Mouse (Mus musculus) forebrain, embryonic 14.5 days (tissue): ENCODE results near the gene Trim8. TPM values are rescaled to one million over a fixed set of nuclear protein-coding genes. Genes with fewer than 3 reads are reported as not detected.

Experiments used
- ATAC-seq: fragments of 200-750 bp; cut with Nextera tagmentation; 2 replicates; pipeline ENCODE4 v1.8.0; 2017; ENCODE audit warnings: mild to moderate bottlenecking, moderate library complexity
- DNase-seq: peaks from one replicate; pipeline ENCODE4 v3.0.0-alpha.2; 2015; ENCODE audit warnings: low spot score
- H3K27ac ChIP-seq: fragments of 300-500 bp; sonication (generic); 2 replicates; pipeline ENCODE4 v1.5.1; 2014; ENCODE audit warnings: low read depth, mild to moderate bottlenecking, control low read depth, low read length, moderate library complexity
- H3K27me3 ChIP-seq: fragments of 300-500 bp; sonication (generic); replicated peaks from 2 replicates; pipeline ENCODE4 v1.6.1; 2014; ENCODE audit warnings: low read length, control low read depth, mixed read lengths; ENCODE audit not compliant: control insufficient read depth, insufficient read depth
- H3K36me3 ChIP-seq: fragments of 300-500 bp; sonication (generic); 2 replicates; pipeline ENCODE4 v1.6.1; 2014; ENCODE audit warnings: low read length, control low read depth; ENCODE audit not compliant: control insufficient read depth, insufficient read depth
- H3K4me1 ChIP-seq: fragments of 300-500 bp; sonication (generic); 2 replicates; pipeline ENCODE4 v1.6.1; 2014; ENCODE audit warnings: antibody characterized with exemption, low read length, control low read depth; ENCODE audit not compliant: control insufficient read depth, insufficient read depth
- H3K4me2 ChIP-seq: fragments of 300-500 bp; sonication (generic); 2 replicates; pipeline ENCODE4 v1.6.1; 2014; ENCODE audit warnings: mild to moderate bottlenecking, control low read depth, low read length
- H3K4me3 ChIP-seq: fragments of 300-500 bp; sonication (generic); 2 replicates; pipeline ENCODE4 v1.5.1; 2014; ENCODE audit warnings: low read depth, low read length, control low read depth
- H3K9ac ChIP-seq: fragments of 300-500 bp; sonication (generic); 2 replicates; pipeline ENCODE4 v1.6.1; 2014; ENCODE audit warnings: mild to moderate bottlenecking, low read length, control low read depth, moderate library complexity
- H3K9me3 ChIP-seq: fragments of 300-500 bp; sonication (generic); replicated peaks from 2 replicates; pipeline ENCODE4 v1.6.1; 2016; ENCODE audit warnings: low read length, control low read depth, mixed read lengths; ENCODE audit not compliant: control insufficient read depth
- WGBS: fragments of 180-500 bp; shearing (Covaris S2); extraction: QIAGEN DNeasy Blood & Tissue Kit; methylation state at CpG from one replicate; pipeline ENCODE4 v1.1.7; 2014; 5-methylcytosine and 5-hydroxymethylcytosine counted together
- polyA plus RNA-seq: library from polyadenylated mRNA; unstranded; fragments of >200 nt; fragmentation: Nextera tagmentation; extraction: Ambion mirVana; gene quantifications from 2 replicates; pipeline ENCODE4 v1.2.1, GENCODE M21; 2014

Gene Trim8
- 23.0 and 24.8 TPM in 2 replicates for polyA plus RNA-seq

DNA sequence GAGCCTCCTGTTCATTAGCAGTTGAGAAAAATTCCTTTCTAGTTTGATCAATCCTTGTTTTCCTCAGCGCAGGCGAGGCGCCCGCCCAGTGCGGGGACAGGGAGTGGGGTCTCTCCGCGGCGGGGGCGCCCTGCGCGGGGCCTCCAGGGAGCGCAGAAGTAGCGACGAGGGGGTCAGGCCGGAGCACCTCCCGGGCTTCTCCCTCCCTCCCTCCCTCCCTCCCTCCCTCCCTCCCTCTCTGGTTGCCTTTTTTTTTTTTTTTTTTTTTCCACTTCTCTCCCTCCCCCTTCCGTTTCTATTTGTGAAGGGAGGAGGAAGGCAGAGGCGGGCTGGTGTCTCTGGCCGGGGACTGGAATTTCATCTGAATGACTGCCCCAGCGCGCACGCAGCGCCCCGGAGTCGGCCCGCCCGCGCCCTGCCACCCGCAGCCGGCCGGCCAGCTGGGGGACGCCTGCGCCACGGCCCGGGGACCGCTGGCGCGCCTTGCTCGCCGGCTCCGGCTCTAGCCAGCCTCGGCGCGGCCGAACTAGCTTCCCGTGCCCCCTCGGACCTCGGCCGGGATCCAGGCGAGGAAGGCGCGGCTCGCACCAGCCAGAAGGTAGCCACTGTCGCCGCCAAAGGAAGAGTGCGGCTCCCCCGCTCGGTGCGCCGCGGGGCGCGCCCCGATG lies at the start of gene Trim8:
TSS of gene Trim8 (plus strand) at position 302 of the 668 bp plus-strand sequence.
- 0% methylated on average over 42 of the region's 64 CpGs for WGBS
- Histone ChIP-seq H3K9ac (peak within 1 kb of the TSS; percentile 98), H3K27ac (peak within 1 kb of the TSS; percentile 100), H3K9me3 (no peaks in the 10 kb centered on the region), H3K4me2 (peak within 1 kb of the TSS; percentile 96), H3K4me3 (peak within 1 kb of the TSS; percentile 96), H3K4me1 (peaks cover 24% of the 10 kb centered on the region), H3K27me3 (no peaks in the 10 kb centered on the region), H3K36me3 (peaks cover 17% of the 10 kb centered on the region)
- DNase-seq: peak; percentile 89
- ATAC-seq: peak; percentile 28

DNA sequence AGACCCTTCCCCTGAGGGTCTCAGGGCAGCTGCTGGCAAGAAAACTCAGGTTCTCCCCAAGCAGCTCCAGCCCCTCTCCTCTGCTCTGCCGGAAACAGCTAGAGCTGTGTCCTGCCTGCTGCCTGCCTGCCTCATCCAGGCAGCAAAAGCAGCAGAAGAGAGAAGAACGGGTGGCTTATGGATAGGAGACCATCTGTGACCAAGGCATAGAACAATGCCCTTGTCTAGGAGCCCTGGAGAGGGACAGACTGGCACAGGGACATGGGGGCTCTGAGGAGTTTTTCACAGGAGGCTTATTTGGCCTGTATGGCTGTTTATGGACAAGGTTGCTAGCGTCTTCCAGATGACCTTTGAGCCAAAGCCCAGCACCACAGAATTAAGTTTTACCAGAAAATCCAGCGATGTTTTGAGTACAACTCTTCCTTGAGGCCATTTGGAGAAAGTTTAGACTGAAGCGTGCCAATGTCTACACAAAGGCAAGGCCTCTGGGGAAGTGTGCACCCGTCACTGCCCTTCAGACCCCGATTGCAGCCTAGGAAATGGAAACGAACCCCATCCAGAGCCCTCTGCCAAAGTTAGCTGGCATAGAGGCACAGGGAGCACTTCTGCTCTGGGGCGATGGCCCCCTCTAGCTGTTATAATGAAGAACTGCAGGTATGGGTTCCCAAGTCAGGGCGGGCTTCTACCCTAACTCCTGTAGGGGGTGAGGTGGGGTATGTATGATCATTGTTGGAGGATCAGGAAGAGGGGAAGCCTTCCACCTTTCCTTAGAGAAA lies 49.3 kb upstream of the Trim8 start:
- DNase-seq: peak; percentile 80
- peaks cover 15% of the 10 kb centered on the region for H3K4me1 ChIP-seq
- no peak overlapping the region for H3K4me2 ChIP-seq
- no peak overlapping the region for H3K4me3 ChIP-seq
- no peaks in the 10 kb centered on the region for H3K27me3 ChIP-seq
- H3K36me3 ChIP-seq: peaks cover 39% of the 10 kb centered on the region
- H3K27ac ChIP-seq: peak overlapping the region; percentile 56; the same call in 1 of the 2 replicates
- peak overlapping the region; percentile 21; the same call in 1 of the 2 replicates for H3K9ac ChIP-seq
- peak; percentile 62 for ATAC-seq
- WGBS: 34% methylated on average over 10 of the region's 10 CpGs
- no peaks in the 10 kb centered on the region for H3K9me3 ChIP-seq

DNA sequence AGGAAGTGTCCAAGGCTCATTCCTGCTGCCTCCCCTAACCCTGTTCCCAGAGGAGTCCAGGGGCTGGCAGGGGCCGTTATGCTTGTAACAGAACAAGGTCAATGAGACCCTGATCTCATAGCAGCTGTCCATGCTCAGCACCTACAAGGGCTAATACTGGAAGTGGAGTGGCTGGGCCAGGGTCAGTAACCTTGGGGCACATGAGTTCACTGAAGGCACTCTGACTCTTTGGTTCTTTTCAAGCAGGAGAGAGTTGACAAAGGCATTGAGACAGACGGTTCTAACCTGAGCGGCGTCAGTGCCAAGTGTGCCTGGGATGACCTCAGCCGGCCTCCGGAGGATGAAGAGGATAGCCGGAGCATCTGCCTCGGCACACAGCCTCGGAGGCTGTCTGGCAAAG lies 48.6 kb upstream of the Trim8 start:
- H3K27me3 ChIP-seq: no peaks in the 10 kb centered on the region
- ATAC-seq (no peak), DNase-seq (no peak)
- no peak overlapping the region for H3K4me3 ChIP-seq
- H3K36me3 ChIP-seq: peaks cover 42% of the 10 kb centered on the region
- H3K27ac ChIP-seq: no peak overlapping the region
- H3K9me3 ChIP-seq: no peaks in the 10 kb centered on the region
- no peak overlapping the region for H3K9ac ChIP-seq
- no peak overlapping the region for H3K4me2 ChIP-seq
- WGBS: 90% methylated on average over 9 of the region's 9 CpGs
- peaks cover 8% of the 10 kb centered on the region for H3K4me1 ChIP-seq

DNA sequence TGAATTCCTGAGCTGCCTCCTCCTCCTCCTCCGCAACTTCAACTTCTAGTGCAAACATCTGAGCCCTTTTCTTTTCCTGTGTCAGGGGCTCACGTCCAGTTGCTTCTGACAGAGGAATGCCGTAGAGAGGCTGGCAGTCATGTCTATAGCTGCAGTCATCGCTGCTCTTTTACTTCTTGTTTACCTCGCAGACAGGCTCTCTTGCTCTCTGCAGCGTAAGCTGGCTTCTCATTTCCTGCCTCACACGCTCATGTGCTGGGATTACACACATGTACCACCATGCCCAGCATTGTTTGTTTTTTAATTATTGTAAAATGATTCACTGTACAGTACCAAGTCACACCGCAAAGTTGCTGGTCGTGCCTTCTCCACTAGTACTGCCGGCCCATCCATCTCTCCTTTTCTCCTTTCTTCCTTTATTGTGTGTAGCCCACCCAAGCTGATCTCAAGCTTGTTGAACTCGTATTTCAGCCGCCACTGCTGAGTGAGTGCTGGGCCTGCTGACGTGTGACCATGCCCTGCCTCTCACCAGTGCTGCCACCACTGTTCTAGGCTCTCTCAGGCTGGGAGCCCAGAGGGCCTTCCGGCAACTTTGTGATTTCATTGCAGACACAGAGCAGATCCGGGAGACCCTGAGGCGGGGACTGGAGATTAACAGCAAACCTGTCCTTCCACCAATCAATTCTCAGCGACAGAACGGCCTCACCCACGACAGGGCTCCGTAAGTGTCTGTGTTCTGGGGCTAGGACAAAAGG lies 47.2 kb upstream of the Trim8 start:
- Histone ChIP-seq H3K9me3 (no peaks in the 10 kb centered on the region), H3K36me3 (peaks cover 53% of the 10 kb centered on the region), H3K9ac (no peak overlapping the region), H3K27ac (peak overlapping the region; percentile 27; the same call in 1 of the 2 replicates), H3K27me3 (no peaks in the 10 kb centered on the region), H3K4me1 (peaks cover 4% of the 10 kb centered on the region; the same call in 1 of the 2 replicates), H3K4me3 (no peak overlapping the region), H3K4me2 (no peak overlapping the region)
- WGBS: 84% methylated on average over 20 of the region's 20 CpGs
- DNase-seq: no peak
- ATAC-seq: no peak

- Histone ChIP-seq H3K27ac (no peak overlapping the region), H3K36me3 (peaks cover 53% of the 10 kb centered on the region), H3K9ac (no peak overlapping the region), H3K4me2 (no peak overlapping the region), H3K9me3 (no peaks in the 10 kb centered on the region), H3K27me3 (no peaks in the 10 kb centered on the region), H3K4me3 (no peak overlapping the region), H3K4me1 (peaks cover 4% of the 10 kb centered on the region; the same call in 1 of the 2 replicates)
- DNase-seq: no peak
- no peak for ATAC-seq
- 82% methylated on average over 1 of the region's 1 CpGs for WGBS
Observed at GRCm38 (mm10) chr19:46455032-46455431, 46.5 kb upstream of the Trim8 start.

- Histone ChIP-seq H3K4me3 (no peak overlapping the region), H3K4me2 (no peak overlapping the region), H3K4me1 (peaks cover 4% of the 10 kb centered on the region; the same call in 1 of the 2 replicates), H3K27ac (no peak overlapping the region), H3K9ac (no peak overlapping the region), H3K9me3 (no peaks in the 10 kb centered on the region), H3K36me3 (peaks cover 53% of the 10 kb centered on the region), H3K27me3 (no peaks in the 10 kb centered on the region)
- 95% methylated on average over 8 of the region's 8 CpGs for WGBS
- ATAC-seq: no peak
- no peak for DNase-seq
Observed at GRCm38 (mm10) chr19:46455556-46455955, 45.9 kb upstream of the Trim8 start.

- H3K4me2 ChIP-seq: no peak overlapping the region
- 89% methylated on average over 5 of the region's 5 CpGs for WGBS
- H3K9ac ChIP-seq: no peak overlapping the region
- H3K27ac ChIP-seq: no peak overlapping the region
- peaks cover 4% of the 10 kb centered on the region; the same call in 1 of the 2 replicates for H3K4me1 ChIP-seq
- ATAC-seq: no peak
- no peaks in the 10 kb centered on the region for H3K9me3 ChIP-seq
- H3K27me3 ChIP-seq: no peaks in the 10 kb centered on the region
- DNase-seq: no peak
- no peak overlapping the region for H3K4me3 ChIP-seq
- peaks cover 53% of the 10 kb centered on the region for H3K36me3 ChIP-seq
Observed at GRCm38 (mm10) chr19:46456018-46456735, 45.3 kb upstream of the Trim8 start.

DNA sequence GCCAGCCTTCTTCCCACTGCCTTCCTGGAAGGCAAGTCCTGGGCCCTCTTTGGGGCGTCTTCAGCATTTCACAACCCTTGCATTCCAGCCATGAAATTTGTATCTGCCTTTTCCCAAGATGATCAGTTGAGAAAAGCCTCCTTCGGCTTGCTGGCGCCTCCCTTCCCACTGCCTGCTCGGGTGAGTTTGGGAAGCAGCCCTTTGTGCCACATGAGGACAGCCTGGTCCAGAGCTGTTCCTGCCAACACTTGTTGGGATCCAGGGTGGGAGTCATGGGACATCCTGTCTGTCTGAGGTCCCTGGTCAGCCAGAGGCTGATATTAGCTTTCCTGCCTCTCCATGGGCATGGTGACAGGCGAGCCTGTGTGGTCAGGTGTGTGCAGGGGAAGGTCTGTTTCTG lies 43.7 kb upstream of the Trim8 start:
- Histone ChIP-seq H3K27ac (no peak overlapping the region), H3K36me3 (peaks cover 53% of the 10 kb centered on the region)
- no peak for ATAC-seq

More for the DNA sequence above, 43.7 kb upstream of the Trim8 start:
- H3K9me3 ChIP-seq: no peaks in the 10 kb centered on the region
- no peak for DNase-seq
- H3K4me2 ChIP-seq: no peak overlapping the region
- H3K4me3 ChIP-seq: no peak overlapping the region
- 85% methylated on average over 5 of the region's 5 CpGs for WGBS
- H3K9ac ChIP-seq: no peak overlapping the region
- H3K4me1 ChIP-seq: no peaks in the 10 kb centered on the region
- H3K27me3 ChIP-seq: no peaks in the 10 kb centered on the region
